Mouse (Mus musculus): ENCODE measurements around the gene Spr. TPM values are rescaled to one million over a fixed set of nuclear protein-coding genes. Genes with fewer than 3 reads are reported as not detected.
"Not testable (repeated sequence)": the region's sequence is repeated elsewhere in the genome, so short reads cannot be mapped to it uniquely, and the experiment has no call there.

Spr gene
- 23.3 and 31.2 TPM in 2 replicates for polyA plus RNA-seq (2016; fragmentation: Nextera tagmentation; extraction: Ambion mirVana)

DNA sequence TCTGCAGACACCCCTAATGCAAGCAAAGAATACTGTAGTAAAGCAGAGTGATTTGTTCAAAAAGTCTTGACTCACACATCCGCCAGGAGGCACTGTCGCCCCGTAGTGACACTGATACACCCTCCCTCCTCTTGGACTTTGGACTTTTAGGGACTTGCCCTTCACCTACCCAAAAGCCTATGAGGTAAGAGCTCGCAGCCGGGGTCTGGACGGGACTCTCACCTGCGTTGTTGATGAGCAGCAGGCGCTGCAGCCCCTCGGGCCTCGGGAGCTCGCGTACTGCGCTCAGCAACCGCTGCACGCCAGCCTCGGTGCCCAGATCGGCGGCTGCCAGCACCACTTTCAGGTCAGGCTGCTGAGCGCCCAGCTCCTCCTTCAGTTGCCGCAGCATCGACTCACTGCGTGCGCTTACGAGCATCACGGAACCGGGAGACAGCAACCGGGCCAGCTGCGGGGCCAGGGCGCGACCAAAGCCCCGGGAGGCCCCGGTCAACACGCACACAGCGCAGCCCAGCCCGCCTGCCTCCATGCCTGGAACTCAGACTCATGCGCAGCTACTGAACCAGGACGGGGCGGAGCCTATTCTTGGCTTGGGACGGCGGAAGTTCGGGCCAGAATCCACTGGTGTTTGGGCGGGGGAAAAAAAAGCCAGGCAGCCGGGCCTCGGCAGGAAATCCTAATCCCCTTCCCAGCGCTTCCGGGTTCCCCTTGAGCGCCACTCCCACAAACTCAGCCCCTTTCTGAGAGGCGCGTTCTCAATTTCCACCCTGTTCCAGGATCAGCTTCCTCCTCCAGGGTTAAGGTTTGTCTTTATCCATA, at the start of gene Spr:
Gene Spr, minus strand, starts transcription at position 550 of the 819 bp plus-strand sequence.
- Histone ChIP-seq H3K27ac (peak within 1 kb of the TSS; percentile 83), H3K4me2 (replicated peaks) (peak within 1 kb of the TSS; percentile 64)
- peak; percentile 93 for ATAC-seq (ENCODE audit: low FRiP score)

DNA sequence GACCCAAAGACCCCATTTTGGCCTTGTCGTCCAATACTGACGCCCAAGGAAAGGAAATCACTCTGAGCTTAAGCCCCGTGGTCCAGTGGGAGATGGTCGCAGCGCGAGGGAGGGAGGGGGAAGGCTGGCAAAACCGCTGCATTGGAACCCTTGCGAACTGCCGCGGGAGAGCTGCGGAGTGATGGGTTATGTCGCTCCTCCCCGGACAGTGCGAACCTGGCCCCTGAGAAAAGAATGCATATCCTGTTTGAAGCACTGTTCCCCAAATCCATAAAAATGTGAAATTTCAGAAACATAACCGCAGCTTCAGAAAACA, 49.1 kb upstream of the Spr start:
- peak overlapping the region; percentile 76 for H3K4me2 ChIP-seq (replicated peaks)
- under 1% methylated on average over 15 of the region's 15 CpGs for WGBS
- H3K36me3 ChIP-seq: no peaks in the 10 kb centered on the region
- peaks cover 42% of the 10 kb centered on the region for H3K4me1 ChIP-seq
- H3K27me3 ChIP-seq: peaks cover 84% of the 10 kb centered on the region
- ATAC-seq (ENCODE audit: low FRiP score): no peak
- H3K4me3 ChIP-seq: no peak overlapping the region
- H3K9me3 ChIP-seq (replicated peaks): no peaks in the 10 kb centered on the region
- no peak overlapping the region for H3K27ac ChIP-seq
- H3K9ac ChIP-seq: no peak overlapping the region

More for the DNA sequence above, at the start of gene Spr:
- peak within 1 kb of the TSS; percentile 73 for H3K4me3 ChIP-seq
- no peaks in the 10 kb centered on the region for H3K9me3 ChIP-seq (replicated peaks)
- H3K4me1 ChIP-seq: peaks cover 5% of the 10 kb centered on the region
- H3K27me3 ChIP-seq: no peaks in the 10 kb centered on the region
- WGBS: under 1% methylated on average over 49 of the region's 49 CpGs
- 0 out of 2 replicates have a peak, but pooled peaks cover 6% of the 10 kb centered on the region for H3K36me3 ChIP-seq
- H3K9ac ChIP-seq: peak within 1 kb of the TSS; percentile 70

DNA sequence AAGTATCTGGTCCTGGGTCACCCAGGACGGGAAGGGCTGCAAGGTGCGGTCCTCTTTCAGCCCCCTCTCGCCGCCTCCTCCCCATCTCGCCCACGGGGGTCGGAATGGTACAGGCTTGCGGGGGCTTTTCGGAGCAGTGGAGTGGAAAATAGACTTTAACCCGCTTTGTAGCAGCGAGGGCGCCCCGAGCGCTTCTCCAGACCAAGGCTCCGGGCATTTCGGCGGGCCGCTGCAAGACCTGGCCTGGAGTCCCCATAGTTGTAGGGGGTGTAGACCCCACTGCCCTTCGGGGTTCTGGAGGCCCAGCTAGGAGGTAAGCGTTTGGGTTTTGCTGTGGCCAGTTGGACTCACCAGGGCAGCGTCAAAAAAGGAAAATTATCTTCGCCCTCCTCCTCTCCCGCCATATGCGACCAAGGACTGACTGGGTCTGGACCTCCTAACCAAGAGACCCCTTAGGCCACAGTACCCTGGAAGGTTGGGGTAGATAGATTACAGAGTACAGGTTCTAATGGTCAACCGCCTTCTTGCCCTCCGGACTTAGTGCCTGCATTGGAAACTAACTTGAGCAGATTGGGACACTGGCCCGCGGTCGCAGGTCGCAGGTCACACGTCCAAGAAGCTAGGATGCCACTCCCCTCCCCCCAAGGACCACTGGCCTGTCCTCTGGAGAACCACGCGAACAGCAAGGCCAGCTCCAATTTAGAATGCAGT, 48.6 kb upstream of the Spr start:
- ATAC-seq (ENCODE audit: low FRiP score): no peak
- peak overlapping the region; percentile 13 for H3K4me3 ChIP-seq
- no peak overlapping the region for H3K27ac ChIP-seq
- no peaks in the 10 kb centered on the region for H3K9me3 ChIP-seq (replicated peaks)
- 2% methylated on average over 33 of the region's 33 CpGs for WGBS
- H3K9ac ChIP-seq: no peak overlapping the region
- H3K27me3 ChIP-seq: peaks cover 79% of the 10 kb centered on the region
- peaks cover 42% of the 10 kb centered on the region for H3K4me1 ChIP-seq
- no peaks in the 10 kb centered on the region for H3K36me3 ChIP-seq
- H3K4me2 ChIP-seq (replicated peaks): peak overlapping the region; percentile 35

DNA sequence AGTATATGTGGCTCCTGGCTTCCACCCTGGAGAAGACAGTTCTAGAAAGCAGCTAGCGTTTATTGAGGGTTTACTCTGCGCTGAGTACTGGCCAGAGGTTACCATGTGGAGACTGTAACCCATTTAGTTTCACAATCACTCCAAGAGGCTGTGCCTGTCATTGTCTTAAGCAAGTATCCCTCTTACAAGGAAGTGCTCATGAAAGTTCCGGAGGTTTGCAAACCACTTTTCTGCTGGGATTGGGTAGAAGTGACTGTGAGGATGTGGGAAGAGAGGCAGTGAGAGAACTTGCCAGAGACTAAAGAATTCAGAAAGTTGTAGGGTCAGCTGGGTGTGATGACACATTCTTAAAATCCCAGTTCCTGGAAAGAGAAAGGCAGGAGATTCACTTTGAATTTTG, 46.4 kb upstream of the Spr start:
- Histone ChIP-seq H3K27ac (no peak overlapping the region), H3K27me3 (peaks cover 61% of the 10 kb centered on the region), H3K9ac (no peak overlapping the region), H3K4me3 (no peak overlapping the region), H3K36me3 (no peaks in the 10 kb centered on the region), H3K4me2 (replicated peaks) (no peak overlapping the region), H3K4me1 (peaks cover 29% of the 10 kb centered on the region), H3K9me3 (replicated peaks) (no peaks in the 10 kb centered on the region)
- no peak for ATAC-seq (ENCODE audit: low FRiP score)
- 58% methylated on average over 3 of the region's 3 CpGs for WGBS

DNA sequence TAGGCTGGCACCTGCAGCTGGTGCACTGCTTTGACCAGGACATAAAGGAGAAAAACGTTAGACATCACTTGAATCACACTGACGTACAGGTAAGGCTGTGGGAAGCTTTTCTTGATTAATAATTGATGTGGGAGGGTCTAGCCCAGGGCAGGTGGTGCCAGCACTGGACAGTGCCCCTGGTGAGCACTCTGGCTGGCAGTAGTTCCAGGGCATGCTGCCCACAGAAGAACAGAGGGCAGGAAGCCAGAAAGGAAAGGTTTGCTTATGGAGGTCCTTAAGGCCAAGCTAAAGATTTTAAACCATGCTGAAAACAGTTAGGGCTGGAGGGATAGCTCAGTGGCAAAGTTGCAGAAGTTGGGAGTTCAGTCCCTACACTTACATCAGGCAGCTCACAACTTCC, 42.5 kb upstream of the Spr start:
- no peak for ATAC-seq (ENCODE audit: low FRiP score)
- Histone ChIP-seq H3K4me1 (no peaks in the 10 kb centered on the region), H3K9me3 (replicated peaks) (no peaks in the 10 kb centered on the region), H3K27ac (no peak overlapping the region), H3K27me3 (peaks cover 27% of the 10 kb centered on the region), H3K9ac (no peak overlapping the region), H3K36me3 (no peaks in the 10 kb centered on the region), H3K4me3 (no peak overlapping the region), H3K4me2 (replicated peaks) (no peak overlapping the region)
- 62% methylated on average over 2 of the region's 2 CpGs for WGBS

DNA sequence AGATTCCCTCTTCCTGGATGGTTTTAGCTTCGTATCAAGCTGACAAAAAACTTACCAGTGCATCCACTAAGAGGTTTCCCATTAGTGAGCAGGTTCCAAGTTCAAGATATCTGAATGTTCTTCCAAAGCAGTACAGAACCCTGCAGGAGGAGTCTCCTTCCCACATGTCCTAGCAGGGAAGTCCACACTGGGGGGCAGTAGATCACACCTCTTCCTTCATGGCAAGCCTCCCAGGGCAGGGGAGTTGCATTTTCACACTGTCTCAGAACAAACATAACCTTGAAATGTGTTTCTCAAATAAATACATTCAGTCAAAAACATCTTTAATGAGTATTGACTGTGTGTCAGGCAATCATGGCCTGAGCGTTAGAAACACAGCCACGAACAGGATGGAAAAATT, 42.0 kb upstream of the Spr start:
- no peak for ATAC-seq (ENCODE audit: low FRiP score)

DNA sequence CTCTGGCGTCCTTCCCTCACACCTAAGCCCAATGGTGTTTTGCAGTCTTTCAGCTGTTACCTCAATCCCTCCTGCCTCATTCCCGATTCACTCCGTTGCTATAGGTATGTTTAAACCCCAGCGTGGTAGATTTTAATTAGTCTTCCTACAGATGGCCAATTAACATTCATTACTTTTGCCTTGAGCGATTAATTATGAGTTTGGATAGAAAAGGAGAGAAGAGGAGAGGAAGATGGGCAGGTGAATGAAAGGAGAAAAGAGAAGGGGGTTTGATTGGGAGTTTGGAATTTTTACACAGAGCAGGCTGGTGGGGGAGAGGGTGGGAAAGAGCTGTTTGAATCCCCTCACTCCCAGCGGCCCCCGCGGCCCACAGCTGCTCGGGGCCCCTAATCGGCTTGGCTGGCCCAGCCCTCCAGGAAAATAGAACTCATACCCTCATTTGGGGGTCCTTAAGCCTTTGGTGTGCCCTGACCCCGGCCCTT, 27.9 kb upstream of the Spr start:
- no peak overlapping the region for H3K4me3 ChIP-seq
- no peaks in the 10 kb centered on the region for H3K4me1 ChIP-seq
- H3K27me3 ChIP-seq: no peaks in the 10 kb centered on the region; the same call in 1 of the 2 replicates
- H3K27ac ChIP-seq: no peak overlapping the region
- no peaks in the 10 kb centered on the region for H3K9me3 ChIP-seq (replicated peaks)
- ATAC-seq (ENCODE audit: low FRiP score): no peak
- H3K4me2 ChIP-seq (replicated peaks): no peak overlapping the region
- WGBS: 45% methylated on average over 11 of the region's 11 CpGs
- no peak overlapping the region for H3K9ac ChIP-seq
- no peaks in the 10 kb centered on the region for H3K36me3 ChIP-seq

More for the DNA sequence above, 42.0 kb upstream of the Spr start:
- Histone ChIP-seq H3K4me3 (no peak overlapping the region), H3K27me3 (peaks cover 24% of the 10 kb centered on the region), H3K27ac (no peak overlapping the region), H3K9ac (no peak overlapping the region), H3K4me2 (replicated peaks) (no peak overlapping the region), H3K4me1 (no peaks in the 10 kb centered on the region), H3K36me3 (no peaks in the 10 kb centered on the region), H3K9me3 (replicated peaks) (no peaks in the 10 kb centered on the region)
- 82% methylated on average over 3 of the region's 3 CpGs for WGBS

DNA sequence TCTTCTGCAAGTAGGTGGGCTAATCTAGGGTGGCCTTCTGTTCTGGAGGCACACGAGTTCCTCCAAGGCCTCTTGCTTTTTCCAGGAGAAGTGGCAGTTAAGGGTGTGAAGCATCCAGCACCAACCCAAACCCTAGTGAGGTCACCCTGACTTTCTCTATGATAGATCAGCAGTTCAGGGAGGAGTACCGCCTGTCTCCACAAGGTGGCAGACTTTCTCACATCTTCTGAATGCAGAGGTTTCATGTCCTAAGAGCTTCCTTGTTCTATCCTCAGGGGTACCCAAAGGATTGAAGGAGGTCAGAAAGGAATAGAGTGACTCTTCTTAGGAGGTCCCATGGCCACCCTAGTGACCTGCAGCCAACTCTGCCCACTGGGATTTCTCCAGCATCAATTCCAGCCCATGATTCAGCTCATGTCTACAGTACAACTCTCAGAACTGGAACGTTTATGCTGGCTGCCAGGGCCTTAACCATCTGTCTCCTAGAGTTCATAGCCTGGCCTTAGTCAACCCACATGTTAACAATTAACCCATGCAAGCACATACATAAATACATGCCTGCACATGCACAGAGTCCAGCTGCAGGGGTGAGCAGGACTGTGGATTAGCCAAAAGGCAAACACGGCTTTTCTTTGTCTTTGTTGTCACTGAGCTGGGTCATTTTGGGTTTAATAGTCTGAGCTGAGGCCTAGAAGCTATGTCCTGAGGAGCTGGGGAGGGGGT, 22.8 kb upstream of the Spr start:
- peaks cover 1% of the 10 kb centered on the region; the same call in 1 of the 2 replicates for H3K4me1 ChIP-seq
- no peak overlapping the region for H3K9ac ChIP-seq
- no peaks in the 10 kb centered on the region for H3K36me3 ChIP-seq
- no peaks in the 10 kb centered on the region; the same call in 1 of the 2 replicates for H3K27me3 ChIP-seq
- no peak overlapping the region for H3K27ac ChIP-seq
- 0 out of 2 replicates have a peak, but pooled peaks have one; percentile 9 for ATAC-seq (ENCODE audit: low FRiP score)
- no peak overlapping the region for H3K4me3 ChIP-seq
- WGBS: 35% methylated on average over 4 of the region's 4 CpGs
- H3K9me3 ChIP-seq (replicated peaks): no peaks in the 10 kb centered on the region
- H3K4me2 ChIP-seq (replicated peaks): no peak overlapping the region

DNA sequence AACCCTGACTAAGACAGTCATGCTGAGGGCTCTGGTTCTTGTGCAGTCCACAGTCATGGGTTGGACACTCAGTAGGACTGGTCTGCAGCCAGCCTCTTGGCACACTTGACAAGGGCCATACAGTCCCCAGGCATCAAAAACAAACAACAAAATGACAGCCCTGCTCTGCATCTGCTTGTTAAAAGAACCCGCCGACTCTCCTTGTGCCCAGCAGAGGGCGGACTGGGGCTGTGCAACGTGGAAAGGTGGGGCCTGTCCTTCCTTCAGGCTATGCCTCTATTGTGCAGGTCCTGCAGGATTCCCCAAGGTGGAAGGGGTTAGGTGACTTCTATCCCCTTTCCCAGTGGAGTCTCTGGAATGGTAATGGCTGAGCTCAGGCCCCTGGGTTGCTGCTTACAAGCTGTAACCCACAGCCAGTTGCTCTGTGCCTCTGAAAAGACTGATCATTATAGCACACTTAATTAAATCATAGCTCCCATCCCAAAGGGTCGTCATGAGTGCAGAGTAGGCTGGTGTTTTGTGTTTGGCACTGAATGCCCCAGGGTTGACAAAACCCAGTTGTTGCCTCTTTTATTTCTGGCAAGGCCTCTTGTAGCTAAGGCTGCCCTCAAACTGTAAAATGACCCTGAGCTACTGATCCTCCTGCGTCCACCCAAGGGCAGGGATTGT, 21.7 kb upstream of the Spr start:
- not testable (repeated sequence) for H3K27me3 ChIP-seq; H3K9ac ChIP-seq; H3K36me3 ChIP-seq; H3K27ac ChIP-seq; H3K4me3 ChIP-seq; H3K9me3 ChIP-seq (replicated peaks); H3K4me2 ChIP-seq (replicated peaks)
- 18% methylated on average over 6 of the region's 6 CpGs for WGBS
- peaks cover 10% of the 10 kb centered on the region; the same call in 1 of the 2 replicates for H3K4me1 ChIP-seq
- peak; percentile 42 for ATAC-seq (ENCODE audit: low FRiP score)

DNA sequence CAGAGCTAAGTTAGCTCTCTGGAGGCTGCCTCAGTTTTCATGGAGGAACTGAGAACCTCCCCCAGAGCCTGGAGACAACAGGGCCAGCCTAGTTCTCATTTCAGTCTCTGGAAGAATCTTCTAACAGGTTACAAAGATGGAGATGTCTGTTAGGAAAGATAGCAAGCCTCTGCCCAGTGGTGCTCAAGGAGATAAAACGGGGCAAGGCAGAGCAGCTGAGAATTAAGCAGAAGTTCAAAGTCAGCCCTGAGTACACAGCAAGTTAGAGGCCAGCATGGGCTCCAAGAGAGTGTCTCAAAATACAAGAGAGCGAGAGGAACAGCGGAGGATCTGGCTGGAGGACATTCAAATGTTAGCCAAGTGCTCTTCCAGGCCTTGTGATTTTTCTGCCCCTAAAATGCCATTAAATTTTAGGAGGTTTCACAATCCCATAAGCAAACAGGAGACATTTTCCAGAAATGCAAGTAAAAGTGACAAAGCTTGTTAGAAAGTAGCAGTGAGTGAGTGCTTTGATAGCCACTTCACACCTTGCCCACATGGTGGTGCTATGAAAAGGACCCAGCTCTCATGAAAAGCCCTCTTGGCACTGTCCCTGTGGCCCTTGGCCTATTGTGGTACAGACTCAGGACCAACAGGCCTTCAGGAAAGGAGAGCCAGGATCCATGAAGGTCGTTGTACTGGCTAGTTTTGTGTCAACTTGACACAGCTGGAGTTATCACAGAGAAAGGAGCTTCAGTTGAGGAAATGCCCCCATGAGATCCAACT, 20.7 kb upstream of the Spr start:
- not testable (repeated sequence) for ATAC-seq (ENCODE audit: low FRiP score); H3K9me3 ChIP-seq (replicated peaks)

DNA sequence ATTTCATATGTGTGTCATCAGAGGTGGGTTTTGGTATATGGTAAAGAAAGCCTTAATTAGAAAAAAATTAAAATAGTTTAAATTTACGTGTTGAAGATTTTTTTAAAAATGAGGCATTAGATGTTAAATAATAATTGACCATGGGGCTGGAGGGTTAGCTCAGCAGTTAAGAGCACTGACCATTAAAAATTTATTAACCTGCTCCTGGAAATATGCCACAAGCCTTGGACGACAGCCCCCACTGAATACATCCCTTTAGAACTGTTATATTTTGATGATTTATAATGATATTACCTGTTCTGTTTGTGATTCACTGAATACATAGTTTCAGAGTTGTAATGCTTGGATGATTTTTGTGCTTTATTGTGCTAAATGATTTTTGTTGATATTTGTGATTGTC, 19.0 kb upstream of the Spr start:
- not testable (repeated sequence) for ATAC-seq (ENCODE audit: low FRiP score); H3K9ac ChIP-seq; H3K27ac ChIP-seq; H3K27me3 ChIP-seq; H3K4me2 ChIP-seq (replicated peaks); H3K36me3 ChIP-seq; H3K4me3 ChIP-seq; H3K9me3 ChIP-seq (replicated peaks)
- H3K4me1 ChIP-seq: peaks cover 10% of the 10 kb centered on the region; the same call in 1 of the 2 replicates
- 82% methylated on average over 2 of the region's 2 CpGs for WGBS

More for the DNA sequence above, 20.7 kb upstream of the Spr start:
- WGBS: 78% methylated on average over 4 of the region's 4 CpGs
- H3K9ac ChIP-seq; H3K4me2 ChIP-seq (replicated peaks); H3K27ac ChIP-seq; H3K27me3 ChIP-seq; H3K4me3 ChIP-seq; H3K36me3 ChIP-seq: not testable (repeated sequence)
- peaks cover 10% of the 10 kb centered on the region; the same call in 1 of the 2 replicates for H3K4me1 ChIP-seq

All from hindbrain, embryonic 12.5 days (tissue).